Mouse (Mus musculus): ENCODE data around the gene Atp6v1b1.

The Atp6v1b1 gene

GRCm38 (mm10) chr6:83715461-83716196 lies 27.2 kb upstream of the Atp6v1b1 start:
- in situ Hi-C loops (cut with MboI) = no loop called here

GRCm38 (mm10) chr6:83717026-83717425 lies 25.8 kb upstream of the Atp6v1b1 start:
- in situ Hi-C loops (cut with MboI) = no loop called here

- in situ Hi-C loops (cut with MboI) = no loop called here
Measured at GRCm38 (mm10) chr6:83722526-83722925, 20.3 kb upstream of the Atp6v1b1 start.

- in situ Hi-C loops (cut with MboI) = no loop called here
Measured at GRCm38 (mm10) chr6:83727178-83727577, 15.6 kb upstream of the Atp6v1b1 start.

GRCm38 (mm10) chr6:83728488-83728887 lies 14.3 kb upstream of the Atp6v1b1 start:
- in situ Hi-C loops (cut with MboI) = no loop called here

GRCm38 (mm10) chr6:83729350-83729970 lies 13.3 kb upstream of the Atp6v1b1 start:
- in situ Hi-C loops (cut with MboI) = no loop called here

- in situ Hi-C loops (cut with MboI) = no loop called here
Measured at GRCm38 (mm10) chr6:83731128-83731527, 11.7 kb upstream of the Atp6v1b1 start.

- in situ Hi-C loops (cut with MboI) = no loop called here
Measured at GRCm38 (mm10) chr6:83737311-83737710, 5.5 kb upstream of the Atp6v1b1 start.

GRCm38 (mm10) chr6:83738596-83738995 lies 4.2 kb upstream of the Atp6v1b1 start:
- in situ Hi-C loops (cut with MboI) = no loop called here

GRCm38 (mm10) chr6:83743212-83743611 lies 422 bp downstream of the Atp6v1b1 start:
- in situ Hi-C loops (cut with MboI) = no loop called here

- in situ Hi-C loops (cut with MboI) = no loop called here
Measured at GRCm38 (mm10) chr6:83744126-83744525, 1.3 kb downstream of the Atp6v1b1 start.

- in situ Hi-C loops (cut with MboI) = no loop called here
Measured at GRCm38 (mm10) chr6:83744557-83744956, 1.8 kb downstream of the Atp6v1b1 start.

GRCm38 (mm10) chr6:83745466-83745865 lies 2.7 kb downstream of the Atp6v1b1 start:
- in situ Hi-C loops (cut with MboI) = no loop called here

- in situ Hi-C loops (cut with MboI) = no loop called here
Measured at GRCm38 (mm10) chr6:83749286-83749685, 6.5 kb downstream of the Atp6v1b1 start.

- in situ Hi-C loops (cut with MboI) = no loop called here
Measured at GRCm38 (mm10) chr6:83750171-83750684, 7.4 kb downstream of the Atp6v1b1 start.

- in situ Hi-C loops (cut with MboI) = no loop called here
Measured at GRCm38 (mm10) chr6:83756051-83756450, 13.3 kb downstream of the Atp6v1b1 start.

- in situ Hi-C loops (cut with MboI) = no loop called here
Measured at GRCm38 (mm10) chr6:83762344-83762743, 19.6 kb downstream of the Atp6v1b1 start, which contains the start of gene Ankrd53. Ankrd53 (plus strand) TSS chr6:83762644.

- in situ Hi-C loops (cut with MboI) = no loop called here
Measured at GRCm38 (mm10) chr6:83762880-83763431, 20.2 kb downstream of the Atp6v1b1 start.

GRCm38 (mm10) chr6:83766982-83767381 lies 24.2 kb downstream of the Atp6v1b1 start:
- in situ Hi-C loops (cut with MboI) = no loop called here

GRCm38 (mm10) chr6:83768485-83768884 lies 25.7 kb downstream of the Atp6v1b1 start:
- in situ Hi-C loops (cut with MboI) = no loop called here

- in situ Hi-C loops (cut with MboI) = no loop called here
Measured at GRCm38 (mm10) chr6:83774126-83774525, 31.3 kb downstream of the Atp6v1b1 start.

GRCm38 (mm10) chr6:83774781-83775563 lies 32.2 kb downstream of the Atp6v1b1 start:
- in situ Hi-C loops (cut with MboI) = no loop called here
